Mouse (Mus musculus) heart, adult 2 months (tissue): ENCODE results near the gene Zfp451. TPM values are rescaled to one million over a fixed set of nuclear protein-coding genes. Genes with fewer than 3 reads are reported as not detected.

ENCODE experiments used
- DNase-seq, 2 experiments: peaks; one replicate each; pipeline ENCODE4 v3.0.0; 2021
- H3K27ac ChIP-seq: fragments of 200-600 bp; 2 replicates; pipeline ENCODE4 v1.8.1; 2022
- H3K27me3 ChIP-seq: fragments of 200-500 bp; 2 replicates; pipeline ENCODE4 v1.6.1; 2012; ENCODE audit warnings: mild to moderate bottlenecking, low read length, inconsistent platforms, mixed read lengths; ENCODE audit not compliant: control insufficient read depth, insufficient read depth
- H3K36me3 ChIP-seq: fragments of 200-500 bp; 2 replicates; pipeline ENCODE4 v1.6.1; 2012; ENCODE audit warnings: low read length, inconsistent platforms; ENCODE audit not compliant: control insufficient read depth, insufficient read depth
- H3K4me1 ChIP-seq: fragments of 200-500 bp; 2 replicates; pipeline ENCODE4 v1.6.1; 2011; ENCODE audit warnings: low read length; ENCODE audit not compliant: control insufficient read depth, insufficient read depth
- H3K4me3 ChIP-seq: fragments of 200-600 bp; 2 replicates; pipeline ENCODE4 v1.8.1; 2022
- H3K79me2 ChIP-seq: fragments of 200-500 bp; replicated peaks from 2 replicates; pipeline ENCODE4 v1.6.1; 2012; ENCODE audit warnings: mild to moderate bottlenecking, inconsistent platforms, low read length, moderate library complexity, mixed read lengths; ENCODE audit not compliant: control insufficient read depth, insufficient read depth
- H3K9ac ChIP-seq: fragments of 200-500 bp; 2 replicates; pipeline ENCODE4 v1.6.1; 2012; ENCODE audit warnings: low read depth, mild to moderate bottlenecking, control low read depth, inconsistent platforms, low read length, mixed read lengths
- CTCF ChIP-seq: fragments of 200-600 bp; IDR thresholded peaks from 2 replicates; pipeline ENCODE4 v1.8.1; 2022; ENCODE audit warnings: antibody characterized with exemption, mild to moderate bottlenecking, moderate library complexity
- EP300 ChIP-seq: fragments of 200-500 bp; IDR thresholded peaks from 2 replicates; pipeline ENCODE4 v1.6.1; 2011; ENCODE audit warnings: low read depth, low read length, control low read depth; ENCODE audit not compliant: insufficient read depth
- POLR2A ChIP-seq: fragments of 200-500 bp; IDR thresholded peaks from 2 replicates; pipeline ENCODE4 v1.6.1; 2011; ENCODE audit warnings: mild to moderate bottlenecking, low read depth, low read length, control low read depth; ENCODE audit not compliant: insufficient read depth
- WGBS: fragments of 180-500 bp; shearing (Covaris S2); methylation state at CpG from one replicate; pipeline ENCODE4 v1.1.7; 2018; 5-methylcytosine and 5-hydroxymethylcytosine counted together
- intact Hi-C: fragments of 180-260 bp; cut with DNase I; formaldehyde crosslinking; loops from one replicate; pipeline ENCODE4 v1.15.1; 2025
- polyA plus RNA-seq: library from polyadenylated mRNA; depleted of rRNA; stranded (reverse); fragments of >200 nt; gene quantifications from 2 replicates; pipeline ENCODE4 v1.2.3, GENCODE M21; 2012
- total RNA-seq, 2 experiments: library from RNA; stranded (reverse); gene quantifications; 2 replicates each; pipeline ENCODE4 v1.2.3; 2021

Zfp451 gene
- total and polyA plus RNA-seq, 3 experiments: 3.6 to 13.7 (median 12.8) TPM

GRCm38 (mm10) chr1:33766520-33767508 lies 47.6 kb downstream of the Zfp451 start:
- H3K27ac ChIP-seq: no peak overlapping the region
- DNase-seq: no peak
- H3K4me3 ChIP-seq: no peak overlapping the region
- intact Hi-C loops: no loop called here
- H3K4me1 ChIP-seq: no peaks in the 10 kb centered on the region
- 93% methylated on average over 16 of the region's 16 CpGs for WGBS
- no peak for TF ChIP-seq CTCF
- TF ChIP-seq EP300: no peak
- TF ChIP-seq POLR2A: no peak
- H3K79me2 ChIP-seq: no peaks in the 10 kb centered on the region
- H3K36me3 ChIP-seq: peaks cover 5% of the 10 kb centered on the region
- H3K9ac ChIP-seq: no peak overlapping the region
- H3K27me3 ChIP-seq: no peaks in the 10 kb centered on the region

GRCm38 (mm10) chr1:33765468-33766080 lies 48.8 kb downstream of the Zfp451 start:
- H3K4me1 ChIP-seq: no peaks in the 10 kb centered on the region
- H3K9ac ChIP-seq: no peak overlapping the region
- no peaks in the 10 kb centered on the region for H3K27me3 ChIP-seq
- H3K27ac ChIP-seq: no peak overlapping the region
- peaks cover 5% of the 10 kb centered on the region for H3K36me3 ChIP-seq
- H3K4me3 ChIP-seq: no peak overlapping the region
- intact Hi-C loops: no loop called here
- no peak for TF ChIP-seq CTCF
- H3K79me2 ChIP-seq: no peaks in the 10 kb centered on the region
- DNase-seq: no peak
- WGBS: 81% methylated on average over 11 of the region's 11 CpGs

GRCm38 (mm10) chr1:33763826-33764225 lies 50.6 kb downstream of the Zfp451 start:
- Histone ChIP-seq H3K79me2 (no peaks in the 10 kb centered on the region), H3K27ac (no peak overlapping the region), H3K36me3 (no peaks in the 10 kb centered on the region; the same call in 1 of the 2 replicates), H3K27me3 (no peaks in the 10 kb centered on the region), H3K4me1 (no peaks in the 10 kb centered on the region), H3K9ac (no peak overlapping the region), H3K4me3 (no peak overlapping the region)
- no peak for DNase-seq
- TF ChIP-seq EP300: no peak
- no peak for TF ChIP-seq POLR2A
- TF ChIP-seq CTCF: no peak
- intact Hi-C loops: no loop called here
- WGBS: 86% methylated on average over 2 of the region's 2 CpGs

- WGBS: 52% methylated on average over 4 of the region's 4 CpGs
- H3K4me1 ChIP-seq: peaks cover 3% of the 10 kb centered on the region
- no peak for DNase-seq
- no peak overlapping the region for H3K27ac ChIP-seq
- no peak overlapping the region for H3K9ac ChIP-seq
- no peaks in the 10 kb centered on the region for H3K27me3 ChIP-seq
- H3K4me3 ChIP-seq: no peak overlapping the region
- no peaks in the 10 kb centered on the region for H3K79me2 ChIP-seq
- intact Hi-C loops: loop anchor here (10.0 kb wide), 1 partner anchor 206 kb away; no protein-coding TSS in a partner anchor
- no peaks in the 10 kb centered on the region for H3K36me3 ChIP-seq
- TF ChIP-seq EP300 (no peak), POLR2A (no peak), CTCF (no peak)
Observed at GRCm38 (mm10) chr1:33758488-33758887, 55.9 kb downstream of the Zfp451 start.

- H3K27me3 ChIP-seq: no peaks in the 10 kb centered on the region
- peak within 1 kb of the TSS; percentile 78 for H3K9ac ChIP-seq
- H3K36me3 ChIP-seq: no peaks in the 10 kb centered on the region
- H3K27ac ChIP-seq: peak within 1 kb of the TSS; percentile 93
- peak within 1 kb of the TSS; percentile 89 for H3K4me3 ChIP-seq
- peak; percentile 82 to 83 for DNase-seq
- H3K4me1 ChIP-seq: peaks cover 3% of the 10 kb centered on the region
- TF ChIP-seq EP300 (no peak), CTCF (peak; percentile 39), POLR2A (peak; percentile 44; the same call in 1 of the 2 replicates)
- intact Hi-C loops: loop anchor here (10.0 kb wide), 1 partner anchor 207 kb away; no protein-coding TSS in a partner anchor
- no peaks in the 10 kb centered on the region for H3K79me2 ChIP-seq
- whole genome bisulfite sequencing: under 1% methylated on average over 61 of the region's 61 CpGs
Observed at GRCm38 (mm10) chr1:33757491-33758041, 56.8 kb downstream of the Zfp451 start, which contains the start of gene Bag2. Gene Bag2 (minus strand): TSS chr1:33757795.
